Mouse (Mus musculus): Measurements from ENCODE around the gene Pagr1b. TPM values are rescaled to one million over a fixed set of nuclear protein-coding genes. Genes with fewer than 3 reads are reported as not detected.

Gene Pagr1b
- polyA plus RNA-seq, 1 experiment from 2014 or later: 0.36 TPM

DNA sequence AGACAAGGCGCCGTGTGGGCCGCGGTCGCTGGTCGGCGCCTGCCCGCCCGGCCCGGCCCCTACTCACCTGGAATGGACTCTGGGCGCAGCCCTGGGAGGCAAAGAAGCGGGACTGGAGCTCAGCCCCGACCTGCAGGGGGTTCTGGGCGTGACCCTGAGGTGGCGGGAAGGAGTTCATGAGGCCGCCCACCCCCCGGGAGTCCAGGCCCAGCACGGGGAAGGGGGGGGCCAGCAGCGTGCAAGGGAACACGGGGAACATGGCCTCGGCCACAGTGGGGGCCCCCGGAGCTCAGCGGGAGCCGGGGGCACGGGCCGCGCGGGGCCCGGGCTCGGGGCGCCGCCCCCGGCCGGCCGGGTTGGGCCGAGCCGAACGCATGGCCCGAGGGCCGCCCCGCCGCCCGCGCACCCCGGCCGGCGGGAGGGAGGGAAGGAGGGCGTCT is 9.9 kb upstream of the Pagr1b start:
- peak; percentile 25 for ATAC-seq (ENCODE audit: insufficient read depth, low FRiP score)
- Histone ChIP-seq H3K4me2 (ENCODE audit: low read depth, low read length) (peak overlapping the region; percentile 90), H3K27ac (ENCODE audit: low read length) (peak overlapping the region; percentile 95), H3K4me1 (ENCODE audit: control insufficient read depth, insufficient read depth, low read length) (peaks cover 40% of the 10 kb centered on the region), H3K9ac (ENCODE audit: low read length) (peak overlapping the region; percentile 99), H3K9me3 (replicated peaks; ENCODE audit: control insufficient read depth, low read length) (no peaks in the 10 kb centered on the region), H3K4me3 (replicated peaks; ENCODE audit: low read length) (peak overlapping the region; percentile 93), H3K27me3 (ENCODE audit: control insufficient read depth, insufficient read depth, low read length) (no peaks in the 10 kb centered on the region), H3K36me3 (ENCODE audit: control insufficient read depth, insufficient read depth, low read length) (peaks cover 7% of the 10 kb centered on the region; the same call in 1 of the 2 replicates)
- WGBS: 0% methylated on average over 32 of the region's 48 CpGs

DNA sequence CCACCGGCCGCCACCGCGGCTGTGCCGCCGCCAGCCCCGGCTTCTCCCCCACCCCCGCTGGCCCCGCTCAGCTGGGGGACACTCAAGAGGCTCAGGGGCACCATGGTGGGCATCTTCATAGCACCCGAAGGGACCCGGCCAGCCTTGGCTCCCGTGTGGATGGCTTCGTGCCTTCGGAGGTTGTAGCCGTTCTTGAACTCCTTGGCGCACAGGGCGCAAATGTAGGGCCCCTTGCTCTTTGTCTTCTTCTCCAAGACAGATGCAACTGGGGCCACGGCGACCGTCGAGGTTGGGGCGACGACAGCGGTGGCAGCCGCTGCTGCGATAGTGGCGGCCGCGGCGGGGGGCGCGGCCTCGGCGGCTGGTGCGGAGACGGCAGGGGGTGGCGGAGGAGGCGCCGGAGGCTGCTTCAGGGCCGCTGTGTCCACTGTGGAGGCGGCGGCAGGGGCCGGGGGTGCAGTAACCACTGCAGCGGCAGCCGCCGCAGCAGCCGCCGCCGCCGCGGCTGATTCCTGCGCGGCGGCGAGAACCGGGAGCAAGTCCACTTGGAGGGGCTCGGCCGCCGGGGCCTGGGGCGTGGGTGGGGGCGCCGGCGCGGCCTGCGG is 9.4 kb upstream of the Pagr1b start:
- H3K4me3 ChIP-seq (replicated peaks; ENCODE audit: low read length): peak overlapping the region; percentile 93
- peak overlapping the region; percentile 95 for H3K27ac ChIP-seq (ENCODE audit: low read length)
- H3K27me3 ChIP-seq (ENCODE audit: control insufficient read depth, insufficient read depth, low read length): no peaks in the 10 kb centered on the region
- H3K9me3 ChIP-seq (replicated peaks; ENCODE audit: control insufficient read depth, low read length): no peaks in the 10 kb centered on the region
- ATAC-seq (ENCODE audit: insufficient read depth, low FRiP score): no peak
- H3K4me2 ChIP-seq (ENCODE audit: low read depth, low read length): peak overlapping the region; percentile 90
- WGBS: under 1% methylated on average over 57 of the region's 65 CpGs
- peaks cover 42% of the 10 kb centered on the region for H3K4me1 ChIP-seq (ENCODE audit: control insufficient read depth, insufficient read depth, low read length)
- peaks cover 7% of the 10 kb centered on the region; the same call in 1 of the 2 replicates for H3K36me3 ChIP-seq (ENCODE audit: control insufficient read depth, insufficient read depth, low read length)
- H3K9ac ChIP-seq (ENCODE audit: low read length): peak overlapping the region; percentile 99

DNA sequence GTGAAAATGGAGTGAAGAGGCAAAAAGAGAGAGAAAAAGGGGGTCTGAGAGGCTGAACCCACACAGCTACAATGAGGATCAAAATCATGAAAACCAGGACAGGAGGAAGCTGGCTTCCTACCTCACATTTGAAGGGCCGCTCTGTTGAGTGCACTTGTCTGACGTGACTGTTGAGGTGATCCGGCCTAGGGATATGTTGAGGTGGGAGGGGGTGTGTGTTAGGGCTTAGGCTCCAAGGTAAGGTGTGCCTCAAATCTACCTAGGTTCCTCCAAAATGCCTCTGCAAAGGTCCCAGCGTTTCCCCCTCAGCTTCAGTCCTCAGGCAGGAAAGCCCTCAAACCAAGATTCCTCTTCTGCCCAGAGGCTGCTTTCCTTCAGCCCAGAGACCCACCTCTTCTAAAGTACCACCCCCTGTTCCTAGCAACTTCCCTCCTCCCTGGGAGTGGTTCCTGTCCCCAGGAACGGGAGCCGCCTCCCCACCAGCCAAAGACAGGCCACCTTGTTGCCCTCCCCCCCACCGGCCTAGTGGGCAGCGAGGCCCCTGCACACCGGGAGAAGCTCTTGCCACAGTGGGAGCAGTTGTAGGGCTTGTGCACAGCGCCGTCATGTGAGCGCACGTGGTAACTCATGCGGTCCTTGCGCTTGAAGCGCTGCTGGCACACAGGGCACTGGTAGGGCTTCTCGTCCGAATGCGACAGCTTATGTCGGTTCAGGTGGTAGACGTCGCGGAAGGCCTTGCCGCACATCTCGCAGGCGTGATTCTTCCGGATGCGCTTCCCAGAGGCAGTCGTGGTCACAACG is 8.7 kb upstream of the Pagr1b start:
- peak; percentile 20 for ATAC-seq (ENCODE audit: insufficient read depth, low FRiP score)
- Histone ChIP-seq H3K4me3 (replicated peaks; ENCODE audit: low read length) (peak overlapping the region; percentile 93), H3K9ac (ENCODE audit: low read length) (peak overlapping the region; percentile 99), H3K4me2 (ENCODE audit: low read depth, low read length) (peak overlapping the region; percentile 90), H3K4me1 (ENCODE audit: control insufficient read depth, insufficient read depth, low read length) (peaks cover 45% of the 10 kb centered on the region), H3K27ac (ENCODE audit: low read length) (peak overlapping the region; percentile 95), H3K9me3 (replicated peaks; ENCODE audit: control insufficient read depth, low read length) (no peaks in the 10 kb centered on the region), H3K27me3 (ENCODE audit: control insufficient read depth, insufficient read depth, low read length) (no peaks in the 10 kb centered on the region), H3K36me3 (ENCODE audit: control insufficient read depth, insufficient read depth, low read length) (peaks cover 7% of the 10 kb centered on the region; the same call in 1 of the 2 replicates)
- 1% methylated on average over 30 of the region's 30 CpGs for WGBS

DNA sequence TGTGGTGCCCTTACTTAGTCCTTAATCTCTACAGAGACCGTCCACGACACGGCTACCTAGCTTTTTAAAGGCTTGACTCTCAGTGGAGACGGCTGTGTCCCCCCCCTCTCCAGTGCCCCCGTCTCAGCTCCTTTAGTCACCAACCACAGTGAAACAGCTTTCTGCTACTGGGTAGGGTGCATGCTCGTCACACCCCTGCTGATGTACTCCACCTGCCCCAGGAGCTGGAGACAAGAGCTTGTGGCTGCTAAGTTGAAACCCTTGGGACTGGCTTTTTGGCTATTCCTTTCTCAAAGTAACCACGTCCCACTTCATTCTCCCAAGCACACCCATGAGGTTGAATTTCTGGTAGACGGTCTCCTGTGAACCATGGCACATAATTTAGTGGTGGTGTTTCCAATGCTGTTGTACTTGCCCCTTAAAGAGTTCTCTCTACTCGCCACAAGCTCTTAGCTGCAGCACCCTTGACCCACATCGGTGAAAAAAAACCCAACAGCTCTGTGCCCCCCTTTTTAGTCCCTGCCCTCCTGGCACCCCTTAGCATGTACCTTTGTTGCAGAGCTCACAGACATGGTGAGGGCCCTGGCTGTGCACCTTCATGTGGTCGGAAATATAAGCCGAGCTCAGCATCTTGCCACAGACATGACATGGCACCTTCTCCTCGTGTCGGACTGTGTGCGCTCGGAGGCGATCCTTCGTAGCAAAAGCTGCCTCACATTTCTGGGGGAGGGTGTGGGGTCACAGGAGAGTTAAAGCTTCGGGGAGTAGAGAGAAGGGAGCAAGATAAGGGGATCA is 7.8 kb upstream of the Pagr1b start:
- peak overlapping the region; percentile 90 for H3K4me2 ChIP-seq (ENCODE audit: low read depth, low read length)
- H3K27ac ChIP-seq (ENCODE audit: low read length): no peak overlapping the region
- H3K9me3 ChIP-seq (replicated peaks; ENCODE audit: control insufficient read depth, low read length): no peaks in the 10 kb centered on the region
- WGBS: 15% methylated on average over 19 of the region's 19 CpGs
- peak overlapping the region; percentile 93 for H3K4me3 ChIP-seq (replicated peaks; ENCODE audit: low read length)
- ATAC-seq (ENCODE audit: insufficient read depth, low FRiP score): no peak
- peak overlapping the region; percentile 99 for H3K9ac ChIP-seq (ENCODE audit: low read length)
- H3K36me3 ChIP-seq (ENCODE audit: control insufficient read depth, insufficient read depth, low read length): peaks cover 7% of the 10 kb centered on the region; the same call in 1 of the 2 replicates
- peaks cover 53% of the 10 kb centered on the region for H3K4me1 ChIP-seq (ENCODE audit: control insufficient read depth, insufficient read depth, low read length)
- no peaks in the 10 kb centered on the region for H3K27me3 ChIP-seq (ENCODE audit: control insufficient read depth, insufficient read depth, low read length)

DNA sequence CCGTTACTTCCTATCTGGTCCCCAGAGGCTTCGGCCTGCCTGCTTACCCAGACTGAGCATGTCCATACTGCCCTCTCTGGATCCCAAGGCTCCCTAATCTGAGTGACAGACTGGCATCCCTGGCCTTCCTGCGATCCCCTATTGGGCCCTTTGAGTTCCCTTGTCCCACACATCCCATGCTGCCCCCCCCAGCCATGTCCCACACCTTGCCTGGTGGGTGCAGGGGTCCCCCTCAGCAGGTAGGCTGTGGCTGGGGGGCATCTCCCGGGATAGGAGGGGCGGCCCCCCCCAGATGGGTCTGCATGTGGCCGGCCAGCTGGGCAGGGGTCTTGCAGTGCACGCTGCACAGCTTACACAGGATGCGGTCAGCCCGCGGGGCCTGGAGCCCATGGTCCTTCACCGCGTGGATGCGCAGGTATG is 7.0 kb upstream of the Pagr1b start:
- H3K4me1 ChIP-seq (ENCODE audit: control insufficient read depth, insufficient read depth, low read length): peaks cover 61% of the 10 kb centered on the region
- H3K36me3 ChIP-seq (ENCODE audit: control insufficient read depth, insufficient read depth, low read length): peaks cover 7% of the 10 kb centered on the region; the same call in 1 of the 2 replicates
- peak overlapping the region; percentile 90 for H3K4me2 ChIP-seq (ENCODE audit: low read depth, low read length)
- H3K4me3 ChIP-seq (replicated peaks; ENCODE audit: low read length): peak overlapping the region; percentile 8; the same call in 1 of the 2 replicates
- no peaks in the 10 kb centered on the region for H3K27me3 ChIP-seq (ENCODE audit: control insufficient read depth, insufficient read depth, low read length)
- WGBS: 72% methylated on average over 13 of the region's 13 CpGs
- H3K9me3 ChIP-seq (replicated peaks; ENCODE audit: control insufficient read depth, low read length): no peaks in the 10 kb centered on the region
- H3K27ac ChIP-seq (ENCODE audit: low read length): 0 out of 2 replicates have a peak overlapping the region, but pooled peaks have one; percentile 19
- ATAC-seq (ENCODE audit: insufficient read depth, low FRiP score): no peak
- peak overlapping the region; percentile 99 for H3K9ac ChIP-seq (ENCODE audit: low read length)

DNA sequence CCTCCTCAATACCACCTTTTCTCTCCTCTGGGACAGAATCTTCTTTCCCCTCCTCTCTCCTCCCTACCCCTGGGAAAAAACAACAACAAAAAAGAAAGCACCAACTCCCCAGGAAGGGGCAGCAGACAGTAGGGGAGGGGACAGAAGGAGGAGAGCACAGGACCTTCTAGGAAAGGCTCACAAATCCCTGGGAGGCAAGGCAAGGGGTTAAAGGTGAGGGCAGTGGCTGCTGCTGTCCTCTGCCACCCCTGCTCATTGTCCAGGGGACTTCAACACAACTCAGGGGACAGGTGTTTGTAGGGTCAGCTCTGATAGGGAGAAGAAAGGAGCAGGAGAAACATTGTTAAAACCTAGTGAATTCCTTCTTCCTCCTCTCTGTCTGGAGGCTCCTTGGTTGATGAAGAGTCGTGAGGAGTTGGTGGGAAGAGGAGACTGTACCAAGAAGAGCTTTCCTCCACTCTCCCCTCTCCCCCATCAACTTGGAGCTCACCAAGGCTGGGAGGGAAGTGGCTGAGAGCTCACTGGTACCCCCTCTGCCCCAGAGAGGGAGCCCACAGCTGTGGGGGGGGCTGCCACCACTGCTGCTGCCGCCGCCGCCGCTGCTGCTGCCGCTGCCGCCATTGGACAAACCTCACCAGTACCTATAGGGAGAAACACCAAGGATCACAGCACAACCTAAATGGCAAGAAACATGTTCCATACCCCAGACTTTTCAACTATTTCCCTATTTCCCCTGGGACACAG is 6.4 kb upstream of the Pagr1b start:
- 81% methylated on average over 7 of the region's 7 CpGs for WGBS
- H3K4me2 ChIP-seq (ENCODE audit: low read depth, low read length): peak overlapping the region; percentile 90
- H3K4me3 ChIP-seq (replicated peaks; ENCODE audit: low read length): no peak overlapping the region

DNA sequence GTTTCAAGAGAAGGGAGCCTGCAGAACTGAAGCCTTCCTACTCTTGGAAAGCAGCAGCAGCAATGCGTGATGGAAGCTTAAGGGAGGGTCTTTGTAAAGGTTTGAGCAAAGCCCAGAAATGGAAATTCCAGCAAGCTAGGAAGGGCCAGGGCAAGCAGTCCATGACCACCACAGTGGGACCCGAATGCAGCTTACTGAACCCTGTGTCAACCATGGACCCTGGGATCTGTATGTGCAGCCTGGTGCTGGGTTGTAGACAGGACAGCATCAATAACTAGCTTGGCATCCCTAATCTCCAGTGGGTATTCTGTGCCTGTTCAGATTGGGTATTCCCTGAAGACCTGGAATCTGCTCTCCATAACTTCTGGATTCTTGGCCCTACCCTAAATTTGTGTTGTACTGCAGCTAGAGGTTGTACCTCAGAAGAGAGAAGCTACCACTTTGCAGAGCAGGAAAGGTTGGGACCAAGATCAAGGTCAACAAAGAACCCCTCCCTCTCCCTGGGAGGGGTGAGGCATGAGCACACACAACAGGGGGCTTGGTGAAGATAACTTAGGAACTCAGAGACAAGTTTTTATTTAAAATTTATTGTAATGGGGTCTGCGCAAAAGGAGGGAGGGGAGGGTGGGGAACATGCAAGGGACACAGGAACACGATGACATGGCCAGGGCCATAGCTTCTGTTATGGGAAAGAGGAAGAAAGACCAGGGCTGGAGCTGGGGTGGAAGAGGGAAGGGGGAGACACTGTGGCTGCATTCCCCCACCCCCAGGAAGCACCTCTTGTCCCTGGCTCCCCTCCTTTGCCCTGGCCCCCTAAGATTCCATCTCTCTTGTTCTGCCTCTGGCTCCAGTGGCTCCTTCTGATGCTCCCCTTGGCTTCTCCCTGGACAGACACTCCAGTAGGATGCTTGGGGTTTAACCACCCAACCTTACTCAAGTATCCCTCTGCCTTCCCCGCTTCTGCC is 5.6 kb upstream of the Pagr1b start:
- H3K9me3 ChIP-seq (replicated peaks; ENCODE audit: control insufficient read depth, low read length): no peaks in the 10 kb centered on the region
- H3K4me2 ChIP-seq (ENCODE audit: low read depth, low read length): peak overlapping the region; percentile 84
- peak overlapping the region; percentile 61 for H3K4me3 ChIP-seq (replicated peaks; ENCODE audit: low read length)
- H3K27ac ChIP-seq (ENCODE audit: low read length): peak overlapping the region; percentile 86
- WGBS: 34% methylated on average over 5 of the region's 5 CpGs
- no peaks in the 10 kb centered on the region for H3K27me3 ChIP-seq (ENCODE audit: control insufficient read depth, insufficient read depth, low read length)
- H3K9ac ChIP-seq (ENCODE audit: low read length): peak overlapping the region; percentile 79
- peaks cover 65% of the 10 kb centered on the region for H3K4me1 ChIP-seq (ENCODE audit: control insufficient read depth, insufficient read depth, low read length)
- H3K36me3 ChIP-seq (ENCODE audit: control insufficient read depth, insufficient read depth, low read length): peaks cover 7% of the 10 kb centered on the region; the same call in 1 of the 2 replicates
- ATAC-seq (ENCODE audit: insufficient read depth, low FRiP score): no peak

More for the DNA sequence above, 6.4 kb upstream of the Pagr1b start:
- Histone ChIP-seq H3K4me1 (ENCODE audit: control insufficient read depth, insufficient read depth, low read length) (peaks cover 62% of the 10 kb centered on the region), H3K27ac (ENCODE audit: low read length) (peak overlapping the region; percentile 19; the same call in 1 of the 2 replicates), H3K36me3 (ENCODE audit: control insufficient read depth, insufficient read depth, low read length) (peaks cover 7% of the 10 kb centered on the region; the same call in 1 of the 2 replicates), H3K9me3 (replicated peaks; ENCODE audit: control insufficient read depth, low read length) (no peaks in the 10 kb centered on the region), H3K27me3 (ENCODE audit: control insufficient read depth, insufficient read depth, low read length) (no peaks in the 10 kb centered on the region), H3K9ac (ENCODE audit: low read length) (0 out of 2 replicates have a peak overlapping the region, but pooled peaks have one; percentile 1)
- no peak for ATAC-seq (ENCODE audit: insufficient read depth, low FRiP score)

Measured in stomach, embryonic 16.5 days (tissue).